Mouse (Mus musculus): ENCODE data around the gene Slc30a1.

Gene Slc30a1

DNA sequence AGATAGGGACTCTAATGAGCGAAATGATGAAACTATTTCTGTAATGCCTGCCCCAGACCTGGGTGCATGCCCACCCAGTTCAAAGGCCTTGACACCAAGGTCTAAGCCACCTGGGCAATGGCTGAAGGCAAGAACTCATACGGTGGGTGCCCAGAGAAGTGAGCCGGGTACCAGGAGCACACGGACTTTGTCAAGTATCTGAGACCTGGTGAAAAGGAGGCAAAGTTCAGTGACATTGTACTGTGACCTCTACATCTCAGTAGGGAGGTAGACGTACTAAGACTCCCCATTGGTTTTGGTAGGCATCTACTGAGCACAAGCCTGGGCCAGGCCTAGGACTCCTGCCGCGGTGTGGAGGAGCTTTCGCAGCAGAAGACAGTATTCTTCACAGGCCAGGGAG is 38.8 kb downstream of the Slc30a1 start:
- no peak for DNase-seq (ENCODE audit: low spot score)

DNA sequence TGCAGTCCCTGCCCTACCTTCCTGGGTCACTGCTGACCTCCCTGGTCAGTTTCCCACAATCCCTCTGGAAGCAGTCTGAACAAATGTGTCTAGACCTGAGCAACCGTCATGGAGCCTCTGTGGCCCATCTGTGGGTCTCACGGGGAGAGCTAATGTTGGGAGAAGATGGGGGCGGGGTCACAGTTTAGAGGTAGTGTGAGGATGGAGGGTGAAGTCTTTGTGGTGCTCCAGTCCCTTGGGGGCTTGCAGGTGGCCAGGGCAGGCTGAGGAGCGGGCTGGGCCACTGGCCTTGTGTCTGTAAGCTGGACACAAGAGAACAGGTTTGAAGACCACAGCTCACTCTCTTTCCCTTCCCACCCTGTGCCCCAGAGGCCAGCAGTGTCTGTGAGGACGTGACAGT is 39.2 kb downstream of the Slc30a1 start:
- DNase-seq (ENCODE audit: low spot score), result no peak

DNA sequence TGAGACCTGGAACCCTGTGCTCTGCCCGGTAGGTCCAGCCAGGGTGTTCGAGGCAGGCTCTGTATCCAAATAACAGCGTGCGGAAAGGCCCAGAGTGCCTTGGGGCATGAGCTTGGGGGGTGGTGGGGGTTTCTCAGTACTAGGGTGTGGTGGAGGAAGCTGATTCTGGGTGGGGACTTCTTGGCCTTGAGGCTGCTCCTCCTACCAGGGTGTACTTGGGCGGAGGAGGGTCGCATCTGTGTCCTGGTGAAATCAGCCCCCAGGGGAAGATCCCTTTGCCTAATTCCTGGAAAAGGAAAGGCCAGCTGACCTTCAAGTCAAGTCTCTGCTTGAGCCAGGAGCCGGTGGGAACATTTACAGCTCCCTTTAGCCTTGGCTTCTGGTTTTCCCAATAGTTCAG is 39.7 kb downstream of the Slc30a1 start:
- no peak for DNase-seq (ENCODE audit: low spot score)

DNA sequence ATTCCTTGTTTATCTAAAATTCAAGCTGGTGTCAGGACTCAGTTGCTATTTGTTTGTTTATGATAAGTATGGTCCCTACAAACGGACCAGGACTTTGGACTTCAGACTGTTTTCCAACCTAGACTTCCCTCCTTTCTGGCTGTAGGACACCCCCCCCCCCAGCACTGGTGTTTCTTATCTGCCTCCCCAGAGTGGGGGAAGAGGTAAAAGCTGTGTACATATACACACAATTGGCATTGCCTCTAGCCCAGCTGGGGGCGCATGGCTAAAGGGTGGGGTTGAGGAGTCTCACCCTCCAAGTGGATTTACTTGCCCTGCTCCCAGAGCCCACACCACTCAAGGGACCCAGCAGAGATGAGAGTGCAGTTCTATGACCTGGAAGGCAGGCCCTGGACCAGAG is 40.3 kb downstream of the Slc30a1 start:
- no peak for DNase-seq (ENCODE audit: low spot score)

DNA sequence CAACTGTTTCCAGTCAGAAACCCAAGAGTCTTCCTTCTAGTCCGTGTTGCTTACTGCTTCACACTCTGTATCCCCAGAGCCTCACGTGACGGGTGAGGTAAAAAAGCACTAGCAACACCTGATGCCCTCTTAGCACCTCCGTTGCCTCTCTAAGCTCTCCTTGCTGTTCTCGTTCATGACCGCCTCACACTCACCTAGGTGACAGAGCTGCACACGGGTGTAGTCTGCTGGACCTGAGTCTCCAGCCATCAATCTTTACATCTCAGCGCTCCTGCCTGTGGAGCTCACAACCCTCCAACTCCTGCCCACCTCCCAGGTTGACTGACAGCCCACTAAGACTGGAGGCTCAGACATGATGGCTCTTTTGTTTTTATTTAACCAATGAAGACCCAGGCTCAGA is 41.2 kb downstream of the Slc30a1 start:
- no peak for DNase-seq (ENCODE audit: low spot score)

DNA sequence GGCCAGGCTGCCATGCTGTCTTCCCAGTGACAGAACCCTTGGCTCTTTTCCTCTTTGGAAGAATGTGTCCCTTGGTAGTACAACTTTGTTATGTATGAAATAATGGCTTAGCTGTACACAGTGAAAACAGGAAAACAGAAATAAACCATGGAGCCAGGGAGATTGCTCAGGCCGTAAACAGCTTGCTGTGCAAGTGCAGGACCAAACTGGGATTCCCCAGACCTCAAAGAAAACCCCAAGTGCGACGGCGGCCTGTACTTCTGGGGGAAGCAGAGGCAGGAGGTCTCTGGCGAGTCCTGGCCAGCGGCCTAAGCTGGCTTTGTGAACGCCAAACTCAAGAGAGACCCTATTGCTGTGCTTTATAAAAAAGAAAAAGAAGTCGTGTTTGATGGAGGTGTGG is 42.0 kb downstream of the Slc30a1 start:
- DNase-seq (ENCODE audit: low spot score), result no peak

DNA sequence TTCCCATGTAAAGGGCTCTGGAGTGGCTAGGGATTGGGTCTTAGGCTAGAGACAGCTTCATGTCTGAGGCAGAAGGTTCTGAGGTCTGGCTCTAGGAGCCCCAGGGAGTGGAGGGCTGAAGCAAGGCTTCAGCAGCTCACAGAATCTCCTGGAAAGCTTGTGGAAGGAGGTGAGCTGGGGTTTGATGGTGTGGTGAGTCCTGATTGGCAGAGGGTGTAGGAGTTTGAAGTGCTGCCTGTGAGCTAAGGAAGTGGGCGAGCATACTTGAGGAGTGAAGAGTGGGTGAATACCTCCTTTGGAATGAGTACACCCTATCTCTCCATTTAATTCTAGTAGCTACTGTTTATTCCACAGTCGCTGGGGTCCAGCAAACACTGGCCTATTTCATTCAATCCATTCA is 44.0 kb downstream of the Slc30a1 start:
- no peak for DNase-seq (ENCODE audit: low spot score)

DNA sequence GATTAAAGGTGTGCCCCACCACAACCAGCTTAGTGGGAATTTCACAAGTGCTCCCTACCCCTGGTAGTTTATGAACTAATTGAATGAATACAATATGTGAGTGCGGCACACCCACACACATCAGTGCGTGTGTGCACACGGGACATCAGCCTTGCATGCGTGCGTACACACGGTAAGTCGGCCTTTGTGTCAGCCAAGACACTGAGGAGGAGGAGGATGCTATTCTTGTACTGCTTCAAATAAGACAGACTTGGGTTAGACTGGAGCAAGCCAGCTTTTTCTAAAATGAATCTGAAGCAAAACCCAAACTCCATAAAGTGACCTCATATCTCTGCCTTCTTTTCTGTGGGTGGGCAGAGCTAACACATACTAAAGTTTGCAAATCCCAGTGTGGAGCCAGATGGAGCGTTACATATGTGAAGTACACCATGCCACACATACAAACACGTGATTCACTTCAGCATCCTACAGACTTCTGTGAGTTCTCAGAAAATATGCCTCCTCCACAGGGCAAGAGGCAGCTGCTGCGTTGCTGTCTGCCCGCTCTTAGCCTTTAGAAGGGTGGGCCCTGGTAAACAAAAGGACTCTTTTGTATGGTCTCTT is 46.3 kb downstream of the Slc30a1 start:
- DNase-seq (ENCODE audit: low spot score), result no peak

DNA sequence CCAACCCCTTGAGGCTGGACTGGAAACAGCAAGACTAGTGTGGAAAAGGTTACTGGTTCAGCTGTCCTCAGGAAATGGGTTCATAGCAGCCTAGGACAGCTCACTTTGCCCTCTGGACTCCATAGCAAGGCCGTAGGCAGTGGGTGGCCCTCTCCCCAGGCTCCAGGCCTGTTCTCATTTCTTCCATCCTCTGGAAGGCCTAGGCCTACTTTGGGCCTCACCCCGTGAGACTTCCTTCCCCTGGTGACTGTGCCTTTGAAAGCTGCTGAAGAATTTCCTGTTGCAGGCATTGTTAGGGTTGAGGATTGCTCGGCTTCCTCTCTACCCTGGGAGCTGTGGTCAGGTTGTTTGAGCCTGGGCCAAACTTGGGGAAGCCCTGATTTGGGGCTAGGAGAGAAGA is 48.5 kb downstream of the Slc30a1 start:
- DNase-seq (ENCODE audit: low spot score), result no peak

DNA sequence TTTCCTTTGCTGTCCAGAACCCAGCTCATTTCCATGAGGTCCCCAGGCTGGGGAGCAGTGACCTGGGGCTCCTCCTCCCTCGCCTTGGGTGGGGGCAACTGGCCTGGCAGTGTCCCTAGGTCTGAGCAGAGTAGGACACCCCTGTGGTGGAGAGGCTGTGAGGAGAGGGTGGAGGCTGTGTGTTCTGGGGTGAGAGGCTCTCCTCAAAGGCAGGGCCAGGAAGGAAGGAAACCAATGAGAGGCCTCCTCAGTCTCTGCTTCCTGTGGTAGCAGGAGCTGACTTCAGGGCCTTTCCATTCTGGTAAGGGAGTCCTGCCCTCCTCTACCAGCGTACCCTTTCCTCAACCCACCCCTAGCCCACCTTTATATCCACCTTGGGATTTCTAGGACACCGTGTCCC is 49.7 kb downstream of the Slc30a1 start:
- no peak for DNase-seq (ENCODE audit: low spot score)

DNA sequence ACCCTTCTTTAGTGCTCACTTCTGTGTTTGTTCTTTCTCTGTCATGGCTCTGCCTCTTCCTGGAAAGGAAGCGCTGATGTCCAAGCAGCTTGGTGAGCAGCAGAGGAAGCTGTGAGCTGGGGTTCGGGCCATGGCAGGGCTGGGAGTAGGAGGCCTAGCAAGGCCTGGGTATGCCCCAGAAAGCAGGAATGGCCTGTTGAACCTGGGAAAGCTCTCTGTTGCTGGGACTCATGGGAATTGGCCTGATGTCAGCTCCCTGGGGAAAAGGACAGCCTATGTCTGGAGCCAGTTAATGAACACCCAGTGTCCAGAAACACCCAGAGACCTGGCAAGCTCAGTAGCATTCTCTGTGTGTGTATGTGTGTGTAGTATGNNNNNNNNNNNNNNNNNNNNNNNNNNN is 50.3 kb downstream of the Slc30a1 start:
- DNase-seq (ENCODE audit: low spot score), result no peak

DNA sequence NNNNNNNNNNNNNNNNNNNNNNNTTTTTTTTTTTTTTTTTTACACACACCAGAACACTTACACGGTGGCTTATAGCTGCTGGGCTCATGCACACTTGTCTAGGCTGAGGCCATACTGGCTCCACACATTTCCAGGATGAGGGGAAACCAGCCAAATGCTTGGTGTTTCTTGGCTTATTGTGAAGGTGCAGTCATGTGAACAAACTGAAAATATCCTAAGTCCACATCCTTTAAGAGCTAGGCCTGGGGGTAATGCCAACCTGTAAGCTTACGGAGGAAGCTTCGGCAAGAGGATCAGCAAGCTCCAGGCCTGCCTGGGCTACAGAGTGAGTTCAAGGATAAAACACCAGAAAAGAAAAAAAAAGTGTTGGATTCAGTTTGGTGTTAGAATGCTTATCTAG is 50.8 kb downstream of the Slc30a1 start:
- no peak for DNase-seq (ENCODE audit: low spot score)

DNA sequence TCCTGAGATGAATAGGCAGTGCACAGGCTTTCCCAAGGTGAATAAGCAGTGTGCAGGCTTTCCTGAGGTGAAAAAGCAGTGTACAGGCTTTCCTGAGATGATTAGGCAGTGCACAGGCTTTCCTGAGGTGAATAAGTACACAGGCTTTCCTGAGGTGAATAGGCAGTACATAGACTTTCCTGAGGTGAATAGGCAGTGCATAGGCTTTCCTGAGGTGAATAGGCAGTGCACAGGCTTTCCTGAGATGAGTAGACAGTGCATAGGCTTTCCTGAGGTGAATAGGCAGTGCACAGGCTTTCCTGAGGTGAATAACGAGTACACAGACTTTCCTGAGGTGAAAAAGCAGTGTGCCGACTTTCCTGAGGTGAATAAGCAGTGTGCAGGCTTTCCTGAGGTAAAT is 54.4 kb downstream of the Slc30a1 start:
- no peak for DNase-seq (ENCODE audit: low spot score)

All from urinary bladder, postnatal 10 days (tissue).